Mouse (Mus musculus) MEL (cell line): ENCODE data around the gene Vcp.

ENCODE experiments used
- CTCF ChIP-seq, 3 experiments: IDR thresholded peaks in 2 of 3; conservative IDR thresholded peaks in 1 of 3; 2 replicates each; pipeline ENCODE4 v1.5.1; 2011 to 2012; ENCODE audit warnings: low read length in 3 of 3, low read depth in 2 of 3, mild to moderate bottlenecking in 2 of 3, improper control_type of control experiment in 1 of 3, inconsistent platforms in 1 of 3, mixed read lengths in 1 of 3, moderate library complexity in 1 of 3; ENCODE audit not compliant: control insufficient read depth in 1 of 3, insufficient read depth in 1 of 3, poor library complexity in 1 of 3, severe bottlenecking in 1 of 3
- EP300 ChIP-seq, 2 experiments: IDR thresholded peaks; 2 replicates each; pipeline ENCODE4 v1.6.1; 2011; ENCODE audit warnings: improper control_type of control experiment in 2 of 2, low read length in 2 of 2, low read depth in 1 of 2, mild to moderate bottlenecking in 1 of 2
- ETS1 ChIP-seq: IDR thresholded peaks from 2 replicates; pipeline ENCODE4 v1.6.1; 2012; ENCODE audit warnings: low read depth, mild to moderate bottlenecking, inconsistent platforms, low read length, improper control_type of control experiment, moderate library complexity
- MAZ ChIP-seq: IDR thresholded peaks from 2 replicates; pipeline ENCODE4 v1.6.1; 2012; ENCODE audit warnings: low read depth, mild to moderate bottlenecking, inconsistent platforms, low read length, improper control_type of control experiment
- POLR2A ChIP-seq, 2 experiments: IDR thresholded peaks; 2 replicates each; pipeline ENCODE4 v1.6.1; 2011 to 2012; ENCODE audit warnings: low read length in 2 of 2, mild to moderate bottlenecking in 2 of 2, control low read depth in 1 of 2, improper control_type of control experiment in 1 of 2, low read depth in 1 of 2, moderate library complexity in 1 of 2; ENCODE audit not compliant: control insufficient read depth in 1 of 2, insufficient read depth in 1 of 2, poor library complexity in 1 of 2
- POLR2AphosphoS5 ChIP-seq: IDR thresholded peaks from 2 replicates; pipeline ENCODE4 v1.6.1; 2012; ENCODE audit warnings: low read depth, borderline replicate concordance, mild to moderate bottlenecking, inconsistent platforms, low read length, moderate library complexity, mixed read lengths
- TBP ChIP-seq: IDR thresholded peaks from 2 replicates; pipeline ENCODE4 v1.8.0; 2011; ENCODE audit warnings: low read depth, low read length, improper control_type of control experiment
- ZC3H11A ChIP-seq: IDR thresholded peaks from 2 replicates; pipeline ENCODE4 v1.6.1; 2012; ENCODE audit warnings: low read depth, mild to moderate bottlenecking, inconsistent platforms, low read length, improper control_type of control experiment

DNA sequence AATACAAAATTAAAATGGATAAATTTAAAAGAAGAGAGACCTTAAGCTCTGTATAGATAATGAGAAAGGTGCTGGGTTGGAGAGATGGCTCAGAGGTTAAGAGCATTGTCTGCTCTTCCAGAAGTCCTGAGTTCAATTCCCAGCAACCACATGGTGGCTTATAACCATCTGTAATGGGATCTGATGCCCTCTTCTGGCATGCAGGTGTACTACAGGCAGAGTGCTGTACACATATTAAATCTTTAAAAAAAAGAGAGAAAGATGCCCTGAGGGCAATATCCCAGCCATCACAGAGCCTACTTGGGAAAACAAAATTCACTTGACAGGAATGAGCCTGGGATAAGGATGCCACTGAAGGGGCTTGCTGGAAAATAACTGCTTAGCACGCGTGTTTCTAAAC lies 36.8 kb downstream of the Vcp start:
- TF ChIP-seq MAZ (no peak), POLR2A (IDR thresholded peaks at IDR 0.05; ENCODE audit: control insufficient read depth in 1 of 2, insufficient read depth in 1 of 2, low read depth in 1 of 2, low read length in 2 of 2, poor library complexity in 1 of 2) (no peak), ZC3H11A (no peak), ETS1 (no peak), CTCF (IDR thresholded peaks at IDR 0.05 in 2 of 3, conservative IDR thresholded peaks at IDR 0.05 in 1 of 3; ENCODE audit: control insufficient read depth in 1 of 3, insufficient read depth in 1 of 3, low read depth in 2 of 3, low read length in 3 of 3, poor library complexity in 1 of 3, severe bottlenecking in 1 of 3) (no peak), EP300 (IDR thresholded peaks at IDR 0.05; ENCODE audit: low read depth in 1 of 2, low read length in 2 of 2) (no peak), TBP (no peak), POLR2AphosphoS5 (no peak)
